Mouse (Mus musculus) bone marrow macrophage, adult 2 months (primary cell): ENCODE results near the gene Olfml2a.

Experiments used
- CTCF ChIP-seq: IDR thresholded peaks from 2 replicates; pipeline ENCODE4 v1.5.1; 2012; ENCODE audit warnings: low read depth, mild to moderate bottlenecking, low read length, moderate library complexity
- POLR2A ChIP-seq: IDR thresholded peaks from 2 replicates; pipeline ENCODE4 v1.6.1; 2012; ENCODE audit warnings: mild to moderate bottlenecking, low read depth, low read length, borderline replicate concordance

DNA sequence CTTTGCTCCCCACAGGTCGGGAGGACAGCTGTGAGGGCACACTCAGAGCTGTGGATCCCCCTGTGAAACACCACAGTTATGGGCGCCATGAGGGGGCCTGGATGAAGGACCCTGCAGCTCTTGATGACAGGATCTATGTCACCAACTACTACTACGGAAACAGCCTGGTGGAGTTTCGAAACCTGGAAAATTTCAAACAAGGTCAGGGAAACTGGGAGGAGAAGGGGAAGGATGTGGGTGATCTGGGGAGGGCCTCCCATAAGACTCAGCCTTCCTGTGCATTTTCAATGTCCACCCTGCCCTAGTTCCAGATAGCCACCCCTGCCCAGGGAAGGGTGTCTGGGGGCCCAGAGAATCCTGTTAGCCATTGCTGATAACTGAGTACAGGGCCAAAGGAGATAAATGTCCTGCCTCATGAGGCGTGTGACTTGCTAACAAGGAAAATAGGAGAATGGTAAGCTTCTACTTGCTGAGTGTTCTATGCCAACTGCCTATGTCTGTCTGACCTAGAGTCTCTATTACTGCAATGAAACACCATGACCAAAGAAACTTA, 26.0 kb downstream of the Olfml2a start:
- TF ChIP-seq CTCF (no peak), POLR2A (no peak)
